Mouse (Mus musculus): ENCODE results near the gene Kdf1.

DNA sequence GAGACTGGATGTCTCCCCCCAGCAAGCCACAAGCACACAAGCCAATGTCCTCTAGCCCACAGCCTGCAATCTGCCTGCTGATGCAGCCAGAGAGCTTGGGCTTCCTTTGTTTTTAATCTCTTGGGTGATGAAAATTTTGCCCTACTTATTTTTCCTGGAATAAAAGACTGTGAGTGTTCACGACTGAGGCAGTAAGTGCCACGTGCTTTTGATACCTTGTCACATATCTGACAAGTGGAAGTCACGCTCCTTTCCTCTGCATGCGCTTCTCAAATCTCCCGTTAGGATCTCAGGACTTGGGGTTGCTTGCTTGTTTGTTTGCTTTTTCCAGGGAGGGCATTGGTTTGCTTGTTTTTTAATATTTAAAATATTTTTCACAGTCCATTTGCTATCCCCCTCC lies 14.5 kb upstream of the Kdf1 start:
- TF ChIP-seq BHLHE40 (IDR thresholded peaks at IDR 0.05; ENCODE audit: low read depth, low read length) (no peak), CTCF (conservative IDR thresholded peaks at IDR 0.05 in 1 of 2, IDR thresholded peaks at IDR 0.05 in 1 of 2; ENCODE audit: low read depth in 2 of 2, low read length in 2 of 2) (no peak)

Measured in CH12.LX (cell line).